Mouse (Mus musculus) urinary bladder, adult 18-20 months (tissue): ENCODE measurements around the gene Usp12.

Source experiments
- DNase-seq, 2 experiments: peaks; one replicate each; pipeline ENCODE4 v3.0.0; 2022; ENCODE audit warnings: low spot score in 2 of 2, mixed read lengths in 2 of 2

Usp12 gene

GRCm38 (mm10) chr5:146794853-146795252, at the start of gene Usp12:
Usp12 (minus strand) TSS chr5:146795006.
- peak; percentile 98 to 99 for DNase-seq

DNA sequence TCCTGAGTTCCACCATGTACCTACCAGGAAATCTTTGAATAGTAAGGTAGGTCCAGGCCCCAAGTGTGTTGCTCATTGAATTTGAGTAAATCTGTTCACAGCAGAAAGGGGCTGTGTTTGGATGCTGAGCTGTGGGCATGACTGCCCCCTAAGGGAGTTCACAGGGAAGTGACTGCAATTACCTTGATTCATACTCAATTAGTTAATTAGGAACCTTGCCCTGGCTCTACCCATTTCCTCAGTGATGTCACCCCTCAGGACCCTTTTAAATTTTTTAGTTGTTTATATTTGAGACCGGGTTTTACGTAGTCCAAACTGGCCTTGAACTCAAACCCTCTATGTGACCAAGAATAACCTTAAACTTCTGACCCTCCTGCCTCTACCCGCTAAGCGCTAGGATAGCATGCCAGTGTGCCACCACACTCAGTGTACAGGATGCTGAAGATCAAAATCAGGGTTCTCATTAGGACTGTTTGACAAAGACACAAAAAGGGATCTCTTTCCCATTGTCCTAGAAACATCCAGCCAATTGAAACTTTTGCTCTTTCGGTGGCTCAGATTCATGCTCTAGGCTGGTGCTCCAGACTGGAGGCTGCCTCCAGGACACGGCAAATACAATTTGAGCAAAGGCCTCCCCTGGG, 49.6 kb upstream of the Usp12 start:
- no peak for DNase-seq

- no peak for DNase-seq
Observed at GRCm38 (mm10) chr5:146841996-146842395, 47.2 kb upstream of the Usp12 start.

DNA sequence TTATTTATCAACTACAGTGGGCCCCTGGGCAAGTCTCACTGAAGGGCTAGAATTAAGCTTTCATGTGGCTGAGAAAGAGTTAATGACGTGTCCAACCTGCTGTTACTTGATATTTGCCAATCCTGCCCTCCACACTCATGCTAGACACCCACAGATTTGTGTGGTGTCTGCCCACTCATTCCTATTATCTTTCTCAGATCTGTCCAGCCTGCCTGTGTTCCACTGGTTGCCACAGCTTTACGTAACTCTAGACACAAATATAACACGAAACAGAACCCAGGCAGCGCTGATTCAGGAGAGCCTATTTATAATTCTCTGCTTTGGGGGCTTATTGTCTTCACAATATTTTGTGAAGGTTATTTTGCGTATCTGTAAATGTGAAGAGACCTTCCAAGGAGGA, 46.5 kb upstream of the Usp12 start:
- no peak for DNase-seq

GRCm38 (mm10) chr5:146840422-146840821, 45.6 kb upstream of the Usp12 start:
- no peak for DNase-seq

DNA sequence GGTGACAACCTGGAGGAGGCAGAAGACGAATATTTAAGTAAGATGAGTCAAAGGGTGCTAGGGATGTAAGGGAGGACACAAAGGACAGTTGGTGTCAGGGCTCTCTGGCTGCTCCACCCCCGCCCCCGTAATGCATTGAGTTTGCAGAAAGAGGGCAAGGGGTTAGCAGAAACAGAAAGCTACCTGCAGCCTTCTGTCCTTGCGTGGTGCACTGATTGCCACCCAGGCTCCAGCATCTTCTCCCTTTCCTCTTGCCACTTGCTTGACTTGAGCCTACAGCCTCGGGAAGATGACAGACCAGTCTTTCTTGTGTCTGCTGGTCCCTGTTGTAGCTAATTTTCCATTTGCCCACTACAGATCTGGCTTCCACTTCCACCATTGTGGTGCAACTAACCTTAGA, 45.0 kb upstream of the Usp12 start:
- no peak for DNase-seq

GRCm38 (mm10) chr5:146838836-146839648, 44.2 kb upstream of the Usp12 start:
- no peak for DNase-seq

DNA sequence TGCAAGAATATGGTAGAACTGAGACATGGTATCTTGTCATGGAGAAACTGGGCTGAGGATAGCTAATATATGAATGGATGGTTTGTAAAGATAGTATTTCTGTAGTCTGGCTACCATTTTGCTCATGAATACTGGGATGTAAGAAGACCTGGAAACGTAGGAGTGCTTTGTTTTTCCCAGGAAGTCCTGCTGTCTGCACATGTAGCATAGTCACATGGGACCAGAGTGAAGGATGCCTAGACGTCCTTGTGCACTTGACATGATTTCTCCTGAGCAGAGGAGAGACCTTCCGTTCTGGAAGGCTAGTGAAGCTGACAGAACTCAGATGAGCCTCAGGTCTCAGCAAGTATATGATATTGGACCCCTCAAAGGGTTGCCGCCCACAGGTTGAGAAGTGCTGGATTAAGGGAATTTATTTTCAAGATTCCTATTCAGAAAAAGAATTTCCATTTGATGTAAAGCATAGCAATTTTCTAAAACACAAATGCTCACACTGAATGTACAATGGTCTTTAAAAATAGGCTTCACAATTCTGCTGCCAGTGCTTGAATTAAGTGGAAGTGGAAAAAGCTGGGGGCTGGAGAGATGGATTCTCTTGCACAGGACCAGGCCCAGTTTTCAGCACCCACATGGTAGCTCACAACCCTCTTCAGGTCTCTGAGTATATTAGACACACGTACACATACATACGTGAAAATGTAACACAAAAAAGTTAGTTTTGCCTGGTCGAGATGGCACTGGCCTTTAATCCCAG, 43.3 kb upstream of the Usp12 start:
- DNase-seq, result no peak

GRCm38 (mm10) chr5:146834959-146835358, 40.2 kb upstream of the Usp12 start:
- DNase-seq, result no peak

DNA sequence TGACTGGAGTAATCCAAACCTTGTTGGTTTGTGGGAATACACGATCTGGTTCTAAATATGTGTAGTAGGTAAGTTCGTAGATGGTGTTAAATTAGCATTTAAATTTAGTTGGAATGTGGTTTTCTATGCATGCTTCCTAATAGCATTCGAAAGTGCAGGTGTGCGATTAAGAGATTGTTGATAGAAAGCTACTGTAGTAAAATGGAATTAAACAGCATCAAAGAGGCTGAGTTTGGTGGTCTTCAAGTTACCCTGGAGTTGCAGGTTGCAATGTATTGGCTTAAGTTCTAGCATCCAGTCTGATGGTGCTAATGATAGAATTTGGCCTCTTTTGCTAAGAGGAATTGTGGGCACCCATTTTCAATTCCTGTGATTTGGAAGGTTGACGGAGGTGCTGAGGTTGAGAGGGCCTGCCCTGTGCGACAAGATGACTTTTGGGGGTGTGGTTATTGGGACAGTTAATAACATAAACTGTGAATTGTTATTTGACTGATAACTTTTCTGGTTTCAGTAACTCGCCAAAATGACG, 38.9 kb upstream of the Usp12 start:
- DNase-seq, result no peak

- DNase-seq, result peak; percentile 91 to 98
Observed at GRCm38 (mm10) chr5:146832769-146833448, 38.1 kb upstream of the Usp12 start, which contains the start of gene Rpl21. Rpl21 (plus strand) TSS chr5:146832890.

- DNase-seq, result no peak
Observed at GRCm38 (mm10) chr5:146832435-146832768, 37.6 kb upstream of the Usp12 start.

- DNase-seq, result no peak
Observed at GRCm38 (mm10) chr5:146829528-146829927, 34.7 kb upstream of the Usp12 start.

DNA sequence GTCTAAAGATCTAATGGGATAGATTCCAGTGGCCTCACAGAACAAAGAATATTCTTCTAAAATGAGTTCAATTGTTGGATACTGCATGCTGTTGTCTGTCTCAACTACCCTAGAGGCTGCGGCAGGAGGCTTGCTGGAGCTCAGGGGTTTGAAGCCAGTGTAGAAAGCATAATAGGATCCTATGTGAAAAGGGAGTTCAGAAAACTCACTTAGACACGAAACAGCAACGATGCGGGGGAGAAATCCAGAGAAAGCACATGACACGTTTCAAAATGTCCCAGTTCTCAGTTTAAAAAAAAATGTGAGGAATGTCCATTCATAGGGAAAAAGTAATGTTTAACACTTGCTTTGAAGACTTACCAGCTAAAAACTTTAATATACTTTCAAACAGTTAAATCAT, 28.2 kb upstream of the Usp12 start:
- DNase-seq, result no peak

GRCm38 (mm10) chr5:146818906-146819623, 24.3 kb upstream of the Usp12 start:
- DNase-seq, result no peak

DNA sequence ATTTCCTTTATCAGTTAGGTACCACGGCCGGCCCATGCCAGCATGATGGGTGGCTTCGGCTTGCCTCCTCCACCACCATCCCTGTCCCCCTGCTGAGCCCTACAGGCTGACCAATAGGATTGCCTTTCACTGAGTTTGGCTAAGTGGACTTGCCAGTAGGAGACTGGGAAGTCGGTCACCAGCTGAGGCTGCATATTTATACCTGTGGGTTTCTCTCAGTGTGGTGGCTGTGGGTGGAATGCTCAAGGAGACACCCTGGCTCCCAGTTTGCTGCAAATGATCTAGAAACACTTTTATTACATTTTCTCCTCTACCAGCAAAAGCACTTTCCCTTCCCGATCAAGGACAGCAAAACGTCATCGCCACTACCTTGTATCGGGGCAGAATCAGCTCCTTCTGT, 22.8 kb upstream of the Usp12 start:
- DNase-seq, result no peak

- DNase-seq, result no peak
Observed at GRCm38 (mm10) chr5:146815394-146815793, 20.6 kb upstream of the Usp12 start.

DNA sequence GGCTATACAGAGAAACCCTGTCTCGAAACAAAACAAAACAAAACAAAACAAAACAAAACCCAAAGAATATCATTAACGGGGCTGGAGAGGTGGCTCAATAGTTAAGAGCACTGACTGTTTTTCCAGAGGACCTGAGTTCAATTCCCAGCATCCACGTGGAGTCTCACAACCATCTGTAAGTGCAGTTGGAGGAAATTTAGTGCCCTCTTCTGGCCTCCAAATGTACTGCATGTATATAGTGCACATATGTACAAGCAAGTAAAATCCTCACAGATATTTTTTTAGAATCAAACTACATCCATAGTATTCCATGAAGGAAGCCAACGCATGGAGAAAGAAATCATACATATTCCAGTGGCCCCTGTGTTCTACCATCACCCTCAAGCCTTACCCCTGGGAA, 18.6 kb upstream of the Usp12 start:
- no peak for DNase-seq

- DNase-seq, result no peak
Observed at GRCm38 (mm10) chr5:146812866-146813265, 18.1 kb upstream of the Usp12 start.

- no peak for DNase-seq
Observed at GRCm38 (mm10) chr5:146809951-146810350, 15.1 kb upstream of the Usp12 start.

GRCm38 (mm10) chr5:146806004-146806430, 11.2 kb upstream of the Usp12 start:
- no peak for DNase-seq
